Mouse (Mus musculus) erythroid progenitor cell, adult 5-6 weeks (primary cell): Measurements from ENCODE around the gene Igsf6. TPM values are rescaled to one million over a fixed set of nuclear protein-coding genes. Genes with fewer than 3 reads are reported as not detected.
A peak's percentile ranks its signal among the peaks of the same experiment; 100 is the strongest.

Source experiments
- ATAC-seq: replicated peaks from 2 replicates; pipeline ENCODE4 v1.8.0; 2016; ENCODE audit warnings: moderate number of reproducible peaks, mild to moderate bottlenecking, moderate TSS enrichment, inconsistent platforms; ENCODE audit not compliant: poor library complexity, low FRiP score, severe bottlenecking
- total RNA-seq, 2 experiments: library from RNA; stranded (forward) in 1 of 2; stranded (reverse) in 1 of 2; fragments of 150-400 nt in 1 of 2; fragments of 186-747, 209-891 nt in 1 of 2; gene quantifications; 2 replicates each; pipeline versions ENCODE4 v1.2.3 to v1.2.4; 2015 to 2017; ENCODE audit warnings: low replicate concordance in 2 of 2

The Igsf6 gene
- total RNA-seq (2015; ENCODE audit: low replicate concordance) (79.6 and 88.9 TPM in 2 replicates), total RNA-seq (2017; ENCODE audit: low replicate concordance) (40.0 and 44.3 TPM in 2 replicates)

DNA sequence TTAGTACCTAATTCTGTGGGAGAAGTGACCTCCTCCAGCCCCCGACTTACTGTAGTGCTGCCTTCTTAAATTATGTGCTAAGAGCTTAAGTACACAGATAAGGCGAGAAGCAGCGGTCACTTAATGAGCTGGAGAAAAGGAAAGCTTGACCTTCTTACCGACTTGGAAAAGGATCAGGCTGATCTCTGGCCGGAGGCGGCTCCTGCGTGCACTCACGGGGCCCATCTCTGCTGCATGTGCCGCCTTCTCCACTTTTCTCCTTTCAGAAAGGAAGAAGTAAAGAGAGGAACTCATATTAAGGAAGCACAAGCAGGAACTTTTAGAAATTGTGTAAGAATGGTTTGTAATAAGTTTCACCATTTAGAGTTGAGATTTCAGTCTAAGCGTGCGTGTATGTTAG, at the start of gene Igsf6:
Igsf6 (minus strand) TSS at position 292 of the 400 bp plus-strand sequence.
- ATAC-seq: no peak

DNA sequence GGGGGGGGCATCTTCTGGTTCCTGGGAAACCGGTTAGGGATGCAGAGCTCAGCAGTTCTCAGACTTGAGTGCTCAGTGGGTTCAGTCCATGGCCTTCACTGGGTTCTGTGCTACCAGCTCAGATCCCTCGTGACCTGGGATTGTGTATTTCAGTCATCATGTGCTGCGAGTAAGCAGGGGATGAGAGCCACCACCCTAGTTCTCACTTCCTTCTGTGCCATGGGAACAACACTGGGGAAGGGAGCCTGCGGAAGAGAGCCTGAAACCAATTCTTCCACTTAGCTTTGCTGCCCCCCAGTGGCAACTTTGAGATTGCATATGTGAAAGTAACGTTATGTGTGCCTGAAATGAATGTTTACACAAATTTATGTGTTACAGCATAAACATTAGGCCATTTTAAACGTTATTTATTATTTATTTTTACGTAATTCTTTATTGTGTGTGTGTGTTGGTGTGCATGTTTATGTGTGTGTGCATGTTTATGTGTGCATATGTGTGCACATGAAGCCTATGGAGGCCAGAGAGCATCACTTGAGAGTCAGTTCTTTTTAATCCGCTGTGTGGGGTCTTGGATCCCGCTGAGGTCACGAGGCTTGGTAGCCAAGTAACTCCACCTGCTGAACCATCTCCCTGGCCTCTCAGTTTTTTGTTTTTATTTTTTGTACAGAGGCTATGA, 45.9 kb upstream of the Igsf6 start:
- ATAC-seq: peak; percentile 59; the same call in 1 of the 2 replicates

DNA sequence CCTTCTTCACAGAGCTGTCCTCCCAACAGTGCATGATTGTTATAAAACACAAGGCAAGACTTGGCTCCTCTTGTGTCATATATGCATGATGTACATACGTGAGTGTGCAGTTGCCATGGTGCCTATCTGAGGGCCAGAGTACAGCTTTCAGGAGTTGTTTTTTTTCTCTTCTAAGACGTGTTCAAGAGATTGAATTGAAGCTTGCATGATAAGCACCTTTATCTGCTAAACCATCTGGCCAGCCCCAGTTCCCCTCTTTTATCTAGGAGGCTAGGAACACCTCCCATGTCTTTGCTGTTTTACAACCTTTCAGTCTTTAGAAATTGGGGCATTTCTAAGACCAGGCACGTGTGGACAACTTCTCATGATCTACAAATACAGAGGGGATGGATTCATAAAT, 37.4 kb upstream of the Igsf6 start:
- ATAC-seq: no peak

DNA sequence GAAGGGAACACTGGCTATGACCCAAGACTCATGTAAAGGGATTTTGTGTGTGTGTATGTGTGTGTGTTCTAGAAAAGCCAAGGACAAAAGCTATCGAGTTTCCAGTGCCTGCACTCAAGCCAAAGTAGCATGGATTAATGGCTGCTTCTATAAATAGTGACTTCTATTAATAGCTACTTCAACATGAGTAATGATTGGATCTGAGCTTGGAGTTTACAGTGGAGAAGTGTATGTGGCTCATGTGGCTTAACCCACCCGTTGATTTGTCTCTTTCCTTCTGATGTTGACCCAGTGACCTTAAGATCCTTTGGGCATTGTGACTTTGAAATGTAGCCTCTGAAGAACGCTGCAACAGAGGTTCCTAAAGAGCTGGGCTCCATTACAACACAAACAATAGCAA, 36.9 kb upstream of the Igsf6 start:
- no peak for ATAC-seq

DNA sequence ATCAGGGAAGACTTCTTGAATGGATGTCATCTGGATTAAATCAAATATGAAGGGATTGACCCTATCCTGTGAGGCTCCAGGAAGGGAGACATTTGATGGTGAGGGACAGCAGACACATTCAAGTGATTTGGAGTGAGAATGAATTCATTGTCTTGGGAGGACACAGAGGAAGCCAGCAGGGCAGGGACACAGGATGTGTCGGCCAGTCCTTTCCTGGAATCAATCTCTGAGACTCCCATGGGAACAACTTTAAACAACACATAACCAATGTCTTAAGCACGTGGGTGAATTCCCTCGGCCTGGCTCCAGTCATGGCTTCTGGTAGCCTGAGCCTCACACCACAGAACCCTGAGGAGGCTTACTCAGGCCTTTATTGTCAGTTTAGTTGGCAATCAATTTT, 33.5 kb upstream of the Igsf6 start:
- ATAC-seq: no peak

DNA sequence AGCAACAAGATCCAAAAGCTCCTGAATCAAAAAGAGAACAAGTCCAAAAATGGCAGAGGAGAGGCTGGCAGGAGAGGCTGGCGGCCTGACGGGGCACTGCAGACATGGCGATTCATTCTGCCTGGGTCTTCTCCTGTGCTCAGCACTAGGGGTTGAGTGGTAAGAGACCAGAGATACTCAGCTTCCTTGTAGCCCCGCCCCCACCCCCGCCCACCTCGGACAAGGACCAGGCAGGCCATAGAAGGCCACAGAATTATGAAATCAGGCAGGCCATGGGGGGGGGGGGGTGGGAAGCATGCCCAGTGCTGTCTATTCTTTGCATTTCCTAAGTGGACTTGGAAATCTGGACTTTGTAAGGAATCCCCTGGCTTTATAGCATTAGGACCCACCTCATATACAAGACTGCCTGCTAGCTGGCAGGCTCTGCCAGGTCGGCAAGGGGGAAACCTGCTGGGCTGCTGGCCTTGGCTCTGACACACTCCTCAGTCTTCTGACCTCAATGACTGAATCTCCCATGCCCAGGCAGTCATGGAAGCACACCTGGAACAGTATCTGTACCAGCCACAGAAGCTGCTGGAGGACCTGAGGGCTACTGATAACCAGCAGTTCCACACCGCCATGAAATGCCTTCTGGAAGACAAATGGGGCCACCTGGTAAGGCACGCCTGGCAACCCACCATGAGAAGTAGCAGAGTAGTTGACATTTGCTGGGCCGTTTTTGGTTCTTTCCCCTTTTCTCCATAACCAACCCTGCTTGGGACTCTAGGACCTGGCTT, 24.4 kb upstream of the Igsf6 start:
- ATAC-seq: no peak

GRCm38 (mm10) chr7:121093026-121093425, 18.7 kb upstream of the Igsf6 start:
- no peak for ATAC-seq

DNA sequence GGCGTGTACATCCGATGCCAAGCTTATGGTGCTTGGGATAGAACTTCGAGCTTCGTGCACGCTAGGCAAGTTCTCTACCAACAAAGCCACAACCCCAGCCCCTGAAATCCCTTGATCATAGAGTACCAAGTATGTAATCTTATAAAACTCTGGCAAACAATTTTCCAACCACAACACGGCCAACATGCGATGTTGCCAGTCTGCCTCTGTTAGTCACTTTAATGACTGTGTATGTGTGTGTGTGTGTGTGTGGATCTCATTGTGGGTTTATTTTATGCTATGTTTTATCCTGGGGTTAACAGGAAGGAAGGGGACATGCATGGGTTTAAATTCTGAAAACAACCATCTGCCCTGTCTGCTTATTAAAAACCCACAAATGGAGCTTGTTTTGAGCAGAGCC, 16.4 kb upstream of the Igsf6 start:
- no peak for ATAC-seq

- no peak for ATAC-seq
Observed at GRCm38 (mm10) chr7:121088745-121089144, 14.4 kb upstream of the Igsf6 start.

- ATAC-seq: no peak
Observed at GRCm38 (mm10) chr7:121085500-121085899, 11.1 kb upstream of the Igsf6 start.

GRCm38 (mm10) chr7:121084840-121085453, 10.6 kb upstream of the Igsf6 start:
- ATAC-seq: no peak

- ATAC-seq: no peak
Observed at GRCm38 (mm10) chr7:121082949-121083513, 8.7 kb upstream of the Igsf6 start.

DNA sequence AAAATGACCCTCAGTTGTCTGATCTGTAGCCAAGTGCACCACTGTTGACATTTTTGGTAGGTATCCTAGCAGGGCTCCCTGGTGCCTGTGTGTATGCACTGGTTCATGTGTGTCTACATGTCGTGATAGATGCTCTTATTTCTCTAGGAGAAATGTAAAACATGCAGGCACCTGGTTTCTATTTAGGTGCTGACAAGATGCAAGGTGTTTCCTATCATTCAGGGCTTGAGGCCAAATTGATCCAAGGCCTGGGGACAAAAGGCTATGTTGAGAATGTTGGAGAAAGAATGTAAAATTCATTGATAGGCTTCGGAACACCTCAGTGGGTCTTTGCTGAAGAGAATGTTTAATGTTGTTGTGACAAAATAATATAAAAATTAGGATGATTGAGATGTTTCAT, 7.4 kb upstream of the Igsf6 start:
- no peak for ATAC-seq

DNA sequence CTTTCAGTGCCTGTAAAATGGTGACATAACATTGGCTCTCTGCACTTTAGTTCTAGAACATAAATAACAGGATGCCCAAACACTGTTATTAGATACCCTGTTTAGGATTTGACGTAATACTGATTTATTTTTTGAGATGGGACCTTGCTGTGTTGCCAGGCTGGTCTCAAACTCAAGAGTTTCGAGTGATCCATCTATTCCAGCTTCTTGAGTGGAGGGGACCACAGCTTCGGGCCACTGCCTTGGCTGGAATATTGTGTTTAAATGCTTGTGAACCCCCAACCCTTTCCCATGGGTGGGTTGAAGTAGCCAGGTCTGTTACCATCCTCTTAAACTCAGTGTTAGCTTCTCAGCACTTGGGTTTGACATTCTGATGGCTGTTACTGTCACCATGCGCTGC, 7.0 kb upstream of the Igsf6 start, which contains the start of gene Otoa:
Otoa (plus strand) TSS at position 301 of the 400 bp plus-strand sequence.
- no peak for ATAC-seq

DNA sequence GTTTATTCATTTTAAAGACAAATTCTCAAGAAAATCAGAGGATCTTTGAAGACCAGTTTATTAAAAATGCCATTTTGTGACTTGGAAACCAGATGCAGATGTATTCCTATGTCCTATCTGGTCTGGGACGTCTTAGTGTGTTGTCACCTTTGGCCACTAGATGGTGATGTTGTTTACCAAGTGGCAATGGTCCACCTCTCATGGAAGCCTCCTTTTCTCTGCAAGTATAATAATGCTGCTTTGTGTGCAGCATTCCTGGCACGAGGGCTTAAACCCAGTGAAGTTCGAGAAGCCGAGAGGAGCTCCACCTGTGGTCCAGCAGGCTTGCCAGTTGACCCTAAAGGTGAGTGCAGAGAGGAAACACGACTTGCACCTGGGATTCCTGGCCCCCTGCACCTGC, 3.5 kb upstream of the Igsf6 start:
- ATAC-seq: peak; percentile 65; the same call in 1 of the 2 replicates

- ATAC-seq: no peak
Observed at GRCm38 (mm10) chr7:121077311-121077710, 2.9 kb upstream of the Igsf6 start.

DNA sequence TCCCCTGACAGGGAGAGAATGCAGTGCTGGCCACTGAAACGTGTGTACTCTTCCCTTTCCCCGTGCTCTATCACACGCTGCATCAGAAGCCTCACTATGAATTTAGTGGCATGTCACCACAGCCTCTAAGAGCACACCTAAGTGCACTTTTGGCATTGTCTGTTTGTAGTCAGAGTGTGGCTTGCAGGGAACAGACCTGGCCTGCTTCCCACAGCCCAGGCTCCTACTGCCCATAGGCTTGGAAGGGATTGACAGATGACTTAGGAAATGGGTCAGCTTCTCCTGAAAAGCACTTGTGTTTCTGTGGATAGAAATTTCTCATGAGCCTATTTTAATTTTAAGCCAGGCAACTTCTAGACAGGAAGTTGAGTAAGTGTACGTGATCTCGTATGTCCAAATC, 1.0 kb upstream of the Igsf6 start:
- no peak for ATAC-seq

GRCm38 (mm10) chr7:121074801-121075400, 529 bp upstream of the Igsf6 start:
- ATAC-seq: no peak

GRCm38 (mm10) chr7:121072506-121072905, 1.9 kb downstream of the Igsf6 start:
- ATAC-seq: no peak

DNA sequence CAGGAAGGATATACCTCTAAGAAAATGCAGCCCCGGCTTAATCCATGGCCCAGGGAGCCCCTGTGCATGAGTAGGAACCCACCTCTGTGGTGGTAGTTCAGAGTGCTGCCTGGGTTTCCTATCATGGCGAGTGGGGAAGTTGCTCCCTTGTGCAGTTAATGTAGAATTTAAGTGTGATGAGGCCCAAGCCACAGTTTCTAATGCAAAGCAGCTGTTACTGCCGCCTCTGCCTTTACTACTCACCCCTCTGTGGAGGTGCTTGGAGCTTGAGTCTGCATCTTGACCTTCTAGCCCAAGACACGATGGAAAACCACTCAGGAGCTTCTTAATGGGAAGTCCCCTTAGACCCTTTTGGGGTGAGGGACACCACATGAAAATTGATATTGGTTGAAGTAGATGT, 3.1 kb downstream of the Igsf6 start:
- ATAC-seq: no peak
